In the genomic region with DNA sequence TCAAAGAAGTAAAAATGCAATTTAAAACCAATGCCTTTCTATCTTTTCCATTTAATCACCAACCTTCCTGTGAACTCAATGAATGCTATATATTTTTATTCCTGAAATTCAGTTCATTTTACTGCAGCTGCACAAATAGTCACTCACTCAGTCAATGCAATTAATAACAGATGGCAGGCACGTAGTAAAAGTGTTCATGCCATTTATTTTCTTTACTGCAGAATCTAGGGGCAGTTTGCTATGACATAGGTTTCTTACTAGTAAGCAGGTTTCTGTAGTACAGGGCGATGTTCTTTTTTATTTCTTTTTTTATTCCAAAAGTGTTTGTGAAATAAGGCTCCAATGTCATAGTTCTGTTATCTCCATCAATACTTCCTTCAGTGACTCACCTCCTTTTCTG, we compare ENCODE assay signal across 21 mouse cellular contexts.
A peak's percentile ranks its signal among the peaks of the same experiment; 100 is the strongest.
DNase-seq lines count a peak whose midpoint lies in the region; ATAC-seq lines count a peak whose summit lies in the region.
"Had no signal": no experiment of that assay in that cellular context is flagged by ENCODE, and none has a peak within 500 bp of the region (broad histone marks: within the 10 kb centered on the region; RNA-seq: fewer than 3 reads in every experiment).

No protein-coding gene starts in this region.

- H3K36me3 ChIP-seq in embryonic facial prominence, embryonic 11.5 days (replicated peaks; ENCODE audit: control insufficient read depth, insufficient read depth, low read depth, low read length) = no peaks in the 10 kb centered on the region
- H3K36me3 ChIP-seq in embryonic facial prominence, embryonic 10.5 days (replicated peaks) = no peaks in the 10 kb centered on the region
- H3K36me3 ChIP-seq in limb, embryonic 11.5 days (ENCODE audit: control insufficient read depth, insufficient read depth, low read length) = no peaks in the 10 kb centered on the region
- H3K36me3 ChIP-seq in limb, embryonic 10.5 days = no peaks in the 10 kb centered on the region
- no peaks in the 10 kb centered on the region for H3K36me3 ChIP-seq in limb, embryonic 12.5 days
- no peaks in the 10 kb centered on the region for H3K36me3 ChIP-seq in midbrain, embryonic 10.5 days
- H3K36me3 ChIP-seq: embryonic facial prominence, embryonic 13.5 days; forebrain, embryonic 12.5 days; heart, embryonic 15.5 days; hindbrain, embryonic 13.5 days had no signal

- no peak overlapping the region for H3K9ac ChIP-seq in embryonic facial prominence, embryonic 11.5 days (replicated peaks; ENCODE audit: low read length)
- H3K9ac ChIP-seq in limb, embryonic 11.5 days (ENCODE audit: low read length) = no peak overlapping the region
- H3K9ac ChIP-seq in limb, embryonic 12.5 days (replicated peaks) = no peak overlapping the region
- H3K9ac ChIP-seq: embryonic facial prominence, embryonic 13.5 days; forebrain, embryonic 12.5 days; heart, embryonic 15.5 days; hindbrain, embryonic 13.5 days had no signal

- no peak overlapping the region for H3K27ac ChIP-seq in embryonic facial prominence, embryonic 11.5 days (replicated peaks; ENCODE audit: low read depth, low read length)
- H3K27ac ChIP-seq in embryonic facial prominence, embryonic 10.5 days (replicated peaks) = no peak overlapping the region
- no peak overlapping the region for H3K27ac ChIP-seq in limb, embryonic 11.5 days (replicated peaks; ENCODE audit: low read depth, low read length)
- no peak overlapping the region for H3K27ac ChIP-seq in limb, embryonic 10.5 days
- H3K27ac ChIP-seq in limb, embryonic 12.5 days = 0 out of 2 replicates have a peak overlapping the region, but pooled peaks have one; percentile 23
- H3K27ac ChIP-seq in midbrain, embryonic 10.5 days (replicated peaks) = no peak overlapping the region
- H3K27ac ChIP-seq: embryonic facial prominence, embryonic 13.5 days; forebrain, embryonic 12.5 days; heart, adult 2 months; heart, embryonic 15.5 days; hindbrain, embryonic 13.5 days; hindbrain, postnatal 0 days had no signal

- 52% methylated on average over 2 of the region's 2 CpGs for WGBS in embryonic facial prominence, embryonic 11.5 days
- WGBS in embryonic facial prominence, embryonic 10.5 days = 61% methylated on average over 2 of the region's 2 CpGs
- 35% methylated on average over 2 of the region's 2 CpGs for WGBS in limb, embryonic 11.5 days
- 52% methylated on average over 2 of the region's 2 CpGs for WGBS in limb, embryonic 10.5 days
- WGBS in limb, embryonic 12.5 days = 20% methylated on average over 2 of the region's 2 CpGs
- 76% methylated on average over 2 of the region's 2 CpGs for WGBS in midbrain, embryonic 10.5 days

- no peak overlapping the region for H3K4me3 ChIP-seq in embryonic facial prominence, embryonic 11.5 days (ENCODE audit: low read depth, low read length)
- H3K4me3 ChIP-seq in embryonic facial prominence, embryonic 10.5 days = no peak overlapping the region
- H3K4me3 ChIP-seq in limb, embryonic 11.5 days (ENCODE audit: low read depth, low read length) = no peak overlapping the region
- H3K4me3 ChIP-seq in limb, embryonic 10.5 days = no peak overlapping the region
- no peak overlapping the region for H3K4me3 ChIP-seq in limb, embryonic 12.5 days (replicated peaks)
- H3K4me3 ChIP-seq in midbrain, embryonic 10.5 days = no peak overlapping the region
- H3K4me3 ChIP-seq: embryonic facial prominence, embryonic 13.5 days; forebrain, embryonic 12.5 days; heart, adult 2 months; heart, embryonic 15.5 days; hindbrain, embryonic 13.5 days had no signal

- peak; percentile 40 for DNase-seq in embryonic facial prominence, embryonic 11.5 days (ENCODE audit: low spot score)
- DNase-seq in embryonic facial prominence, embryonic 10.5 days (ENCODE audit: low spot score) = no peak
- DNase-seq in limb, embryonic 11.5 days (ENCODE audit: low spot score) = no peak
- no peak for DNase-seq in limb, embryonic 10.5 days (ENCODE audit: low spot score)
- DNase-seq in midbrain, embryonic 10.5 days (ENCODE audit: low spot score) = no peak
- DNase-seq in right cerebral cortex, postnatal 36 days (ENCODE audit: low spot score in 2 of 2) = no peak
- DNase-seq: adrenal gland, adult 8-10 months; adrenal gland, postnatal 36 days; cerebellum, adult 2 months; cerebellum, postnatal 10 days; gastrocnemius, postnatal 14 days; heart, adult 2 months; heart, postnatal 14 days had no signal

- no peak for ATAC-seq in embryonic facial prominence, embryonic 11.5 days (replicated peaks; ENCODE audit: insufficient number of reproducible peaks, low FRiP score, low TSS enrichment, low read depth)
- peak; percentile 54; the same call in 1 of the 2 replicates for ATAC-seq in limb, embryonic 11.5 days (ENCODE audit: insufficient number of reproducible peaks, low FRiP score, low TSS enrichment, low read depth)
- no peak for ATAC-seq in limb, embryonic 12.5 days (ENCODE audit: insufficient number of reproducible peaks, insufficient read depth, low FRiP score, low TSS enrichment, low read depth)
- ATAC-seq: forebrain, embryonic 16.5 days; hindbrain, postnatal 0 days had no signal

- no peaks in the 10 kb centered on the region for H3K9me3 ChIP-seq in embryonic facial prominence, embryonic 11.5 days (replicated peaks; ENCODE audit: control insufficient read depth, low read length)
- H3K9me3 ChIP-seq in embryonic facial prominence, embryonic 10.5 days = no peaks in the 10 kb centered on the region
- H3K9me3 ChIP-seq in limb, embryonic 11.5 days (ENCODE audit: control insufficient read depth, low read length) = no peaks in the 10 kb centered on the region
- H3K9me3 ChIP-seq in limb, embryonic 10.5 days (replicated peaks) = no peaks in the 10 kb centered on the region
- H3K9me3 ChIP-seq in limb, embryonic 12.5 days = no peaks in the 10 kb centered on the region
- H3K9me3 ChIP-seq in midbrain, embryonic 10.5 days (replicated peaks) = no peaks in the 10 kb centered on the region
- H3K9me3 ChIP-seq: embryonic facial prominence, embryonic 13.5 days; forebrain, embryonic 12.5 days; heart, embryonic 15.5 days; hindbrain, embryonic 13.5 days had no signal

- H3K27me3 ChIP-seq in embryonic facial prominence, embryonic 11.5 days (ENCODE audit: control insufficient read depth, insufficient read depth, low read length) = no peaks in the 10 kb centered on the region
- no peaks in the 10 kb centered on the region for H3K27me3 ChIP-seq in embryonic facial prominence, embryonic 10.5 days (replicated peaks; ENCODE audit: low read depth, poor library complexity, severe bottlenecking)
- H3K27me3 ChIP-seq in limb, embryonic 11.5 days (ENCODE audit: control insufficient read depth, insufficient read depth, low read length) = no peaks in the 10 kb centered on the region
- H3K27me3 ChIP-seq in limb, embryonic 10.5 days (ENCODE audit: low read depth, poor library complexity, severe bottlenecking) = no peaks in the 10 kb centered on the region
- no peaks in the 10 kb centered on the region for H3K27me3 ChIP-seq in limb, embryonic 12.5 days
- no peaks in the 10 kb centered on the region for H3K27me3 ChIP-seq in midbrain, embryonic 10.5 days (ENCODE audit: low read depth, poor library complexity, severe bottlenecking)
- H3K27me3 ChIP-seq: embryonic facial prominence, embryonic 13.5 days; forebrain, embryonic 12.5 days; heart, embryonic 15.5 days; hindbrain, embryonic 13.5 days had no signal

- H3K4me2 ChIP-seq in embryonic facial prominence, embryonic 11.5 days (ENCODE audit: low read depth, low read length) = no peak overlapping the region
- no peak overlapping the region for H3K4me2 ChIP-seq in limb, embryonic 11.5 days (ENCODE audit: low read depth, severe bottlenecking)
- no peak overlapping the region for H3K4me2 ChIP-seq in limb, embryonic 12.5 days
- H3K4me2 ChIP-seq: embryonic facial prominence, embryonic 13.5 days; forebrain, embryonic 12.5 days; heart, embryonic 11.5 days; heart, embryonic 15.5 days; hindbrain, embryonic 13.5 days had no signal

- H3K4me1 ChIP-seq in embryonic facial prominence, embryonic 11.5 days (ENCODE audit: control insufficient read depth, insufficient read depth, low read length) = no peaks in the 10 kb centered on the region
- H3K4me1 ChIP-seq in embryonic facial prominence, embryonic 10.5 days = no peaks in the 10 kb centered on the region
- H3K4me1 ChIP-seq in limb, embryonic 11.5 days (ENCODE audit: control insufficient read depth, insufficient read depth, low read length) = no peaks in the 10 kb centered on the region
- H3K4me1 ChIP-seq in limb, embryonic 10.5 days = peaks cover 3% of the 10 kb centered on the region; the same call in 1 of the 2 replicates
- H3K4me1 ChIP-seq in limb, embryonic 12.5 days (replicated peaks) = no peaks in the 10 kb centered on the region
- H3K4me1 ChIP-seq in midbrain, embryonic 10.5 days = no peaks in the 10 kb centered on the region
- H3K4me1 ChIP-seq: embryonic facial prominence, embryonic 13.5 days; forebrain, embryonic 12.5 days; heart, embryonic 15.5 days; hindbrain, embryonic 13.5 days had no signal
